Mouse (Mus musculus) stomach, postnatal 0 days (tissue): ENCODE measurements at regions not wholly inside any gene's neighbourhood (a gene's known extent, or its start where the extent isn't known, plus 50 kb on each side); places are given as distances from the start of the nearest gene placed in this dataset.

ENCODE experiments used
- CTCF ChIP-seq: IDR thresholded peaks from 2 replicates; pipeline ENCODE4 v1.5.1; 2016; ENCODE audit warnings: antibody characterized with exemption, low read depth, mild to moderate bottlenecking, moderate library complexity
- EP300 ChIP-seq: optimal IDR thresholded peaks from 2 replicates; pipeline ENCODE3; 2016; ENCODE audit warnings: antibody characterized with exemption

GRCm38 (mm10) chr1:164997660-164998059 lies 62.3 kb upstream of the Xcl1 start:
- TF ChIP-seq CTCF (no peak), EP300 (no peak)
